Mouse (Mus musculus): ENCODE measurements around the gene Zfp91.

- TF ChIP-seq GATA1 (IDR thresholded peaks at IDR 0.05; ENCODE audit: borderline replicate concordance, low read length) (no peak), FLI1 (IDR thresholded peaks at IDR 0.05; ENCODE audit: low read length) (no peak)
Observed at GRCm38 (mm10) chr19:12762212-12763130, 33.5 kb downstream of the Zfp91 start.

All from megakaryocyte, embryonic 14.5 days (primary cell).